Mouse (Mus musculus): ENCODE results near the gene Slc16a10. TPM values are rescaled to one million over a fixed set of nuclear protein-coding genes. Genes with fewer than 3 reads are reported as not detected.
A peak's percentile ranks its signal among the peaks of the same experiment; 100 is the strongest.
"Not testable (repeated sequence)": the region's sequence is repeated elsewhere in the genome, so short reads cannot be mapped to it uniquely, and the experiment has no call there.

Gene Slc16a10
- polyA plus RNA-seq, 1 experiment from 2014 or later, result 3.8 TPM

GRCm38 (mm10) chr10:40026546-40026945 is 115.5 kb downstream of the Slc16a10 start:
- H3K27me3 ChIP-seq (ENCODE audit: control insufficient read depth, insufficient read depth, low read length), result no peaks in the 10 kb centered on the region
- H3K9ac ChIP-seq (ENCODE audit: low read length), result no peak overlapping the region
- H3K9me3 ChIP-seq (ENCODE audit: control insufficient read depth, low read length), result no peaks in the 10 kb centered on the region
- H3K27ac ChIP-seq (ENCODE audit: low read depth, low read length), result no peak overlapping the region
- H3K4me1 ChIP-seq (ENCODE audit: control insufficient read depth, insufficient read depth, low read length), result no peaks in the 10 kb centered on the region
- WGBS, result 95% methylated on average over 5 of the region's 5 CpGs
- no peaks in the 10 kb centered on the region for H3K36me3 ChIP-seq (ENCODE audit: control insufficient read depth, insufficient read depth, low read length)
- ATAC-seq (ENCODE audit: insufficient read depth, low FRiP score, low TSS enrichment) (no peak), DNase-seq (ENCODE audit: low spot score) (no peak)
- H3K4me3 ChIP-seq (ENCODE audit: low read depth, low read length), result no peak overlapping the region
- no peak overlapping the region for H3K4me2 ChIP-seq (ENCODE audit: low read depth)

GRCm38 (mm10) chr10:40025560-40025959 is 116.5 kb downstream of the Slc16a10 start:
- no peak overlapping the region for H3K9ac ChIP-seq (ENCODE audit: low read length)
- H3K4me3 ChIP-seq (ENCODE audit: low read depth, low read length), result peak overlapping the region; percentile 60
- no peaks in the 10 kb centered on the region for H3K36me3 ChIP-seq (ENCODE audit: control insufficient read depth, insufficient read depth, low read length)
- no peak for ATAC-seq (ENCODE audit: insufficient read depth, low FRiP score, low TSS enrichment)
- peak overlapping the region; percentile 93 for H3K4me2 ChIP-seq (ENCODE audit: low read depth)
- no peak for DNase-seq (ENCODE audit: low spot score)
- no peaks in the 10 kb centered on the region for H3K27me3 ChIP-seq (ENCODE audit: control insufficient read depth, insufficient read depth, low read length)
- WGBS, result 76% methylated on average over 8 of the region's 8 CpGs
- H3K4me1 ChIP-seq (ENCODE audit: control insufficient read depth, insufficient read depth, low read length), result no peaks in the 10 kb centered on the region
- H3K27ac ChIP-seq (ENCODE audit: low read depth, low read length), result no peak overlapping the region
- no peaks in the 10 kb centered on the region for H3K9me3 ChIP-seq (ENCODE audit: control insufficient read depth, low read length)

DNA sequence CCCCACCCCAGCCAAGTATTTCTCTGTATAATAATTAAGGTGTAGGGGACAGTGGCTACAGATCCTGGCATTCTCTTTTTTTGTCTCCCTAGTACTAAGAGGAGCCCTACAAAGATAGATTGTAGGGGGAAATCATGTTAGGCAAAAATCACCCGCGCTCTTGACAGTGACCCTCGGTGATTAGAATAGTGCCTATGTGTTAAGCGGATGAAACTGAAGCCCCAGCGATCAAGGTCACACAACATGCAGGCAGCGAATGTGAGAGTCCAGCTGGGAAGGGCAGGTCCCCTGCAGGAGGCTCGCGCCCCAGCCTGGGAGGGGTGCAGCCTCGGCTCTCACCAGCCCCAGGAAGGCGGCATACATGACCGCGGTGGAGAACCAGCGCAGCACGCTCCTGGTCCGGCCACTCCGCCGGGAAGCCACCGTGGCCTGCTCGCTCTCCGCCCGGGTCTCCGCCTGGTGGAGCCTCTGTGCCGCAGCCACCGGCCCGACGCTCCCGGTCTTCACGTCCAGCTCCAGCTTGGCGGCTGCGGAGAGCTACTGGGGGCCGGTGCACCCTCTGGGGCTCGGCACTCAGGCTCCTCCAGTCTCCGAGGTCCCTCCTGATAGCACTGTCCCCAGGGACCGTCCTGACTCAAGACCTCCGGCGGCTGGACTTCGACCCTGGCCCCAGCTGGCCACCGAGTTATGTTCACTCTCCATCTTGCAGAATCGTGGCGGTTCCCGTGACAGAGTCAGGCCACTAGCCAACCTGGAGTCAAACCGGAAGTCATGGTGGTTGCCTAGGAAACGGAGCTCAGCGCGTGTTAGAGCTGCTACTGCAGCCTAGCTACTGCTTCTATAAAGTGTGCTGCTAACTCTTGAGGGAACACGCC is 117.3 kb downstream of the Slc16a10 start, which contains the start of gene Mfsd4b1:
Gene Mfsd4b1, minus strand, starts transcription at position 715 of the 875 bp plus-strand sequence.
- peak within 1 kb of the TSS; percentile 57 for H3K9ac ChIP-seq (ENCODE audit: low read length)
- peak within 1 kb of the TSS; percentile 93 for H3K4me2 ChIP-seq (ENCODE audit: low read depth)
- H3K4me3 ChIP-seq (ENCODE audit: low read depth, low read length), result peak within 1 kb of the TSS; percentile 60
- no peaks in the 10 kb centered on the region for H3K27me3 ChIP-seq (ENCODE audit: control insufficient read depth, insufficient read depth, low read length)
- no peaks in the 10 kb centered on the region for H3K36me3 ChIP-seq (ENCODE audit: control insufficient read depth, insufficient read depth, low read length)
- ATAC-seq (ENCODE audit: insufficient read depth, low FRiP score, low TSS enrichment), result peak; percentile 97
- WGBS, result under 1% methylated on average over 40 of the region's 46 CpGs
- H3K4me1 ChIP-seq (ENCODE audit: control insufficient read depth, insufficient read depth, low read length), result no peaks in the 10 kb centered on the region
- DNase-seq (ENCODE audit: low spot score), result peak; percentile 86
- H3K9me3 ChIP-seq (ENCODE audit: control insufficient read depth, low read length), result no peaks in the 10 kb centered on the region
- H3K27ac ChIP-seq (ENCODE audit: low read depth, low read length), result peak within 1 kb of the TSS; percentile 56; the same call in 1 of the 2 replicates

DNA sequence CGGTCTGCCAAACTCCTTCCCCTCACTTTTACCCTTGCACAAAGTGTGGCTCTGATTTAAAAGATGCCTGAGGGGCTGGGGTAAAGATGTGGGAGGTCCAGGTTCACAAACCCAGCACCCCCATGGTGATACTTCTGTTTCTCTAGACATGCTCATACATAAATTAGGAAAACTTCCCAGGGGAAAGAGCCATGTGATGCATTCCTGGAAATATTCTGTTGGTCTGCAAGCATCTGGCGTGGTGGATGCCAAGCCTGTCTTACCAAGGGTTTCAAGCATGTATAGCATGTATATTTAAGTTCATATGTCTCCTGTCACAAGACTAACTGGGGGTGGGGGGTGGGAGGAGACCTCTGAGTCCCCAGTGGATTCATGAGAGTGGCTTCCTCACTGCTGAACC is 121.7 kb downstream of the Slc16a10 start:
- no peaks in the 10 kb centered on the region for H3K36me3 ChIP-seq (ENCODE audit: control insufficient read depth, insufficient read depth, low read length)
- ATAC-seq (ENCODE audit: insufficient read depth, low FRiP score, low TSS enrichment) (no peak), DNase-seq (ENCODE audit: low spot score) (no peak)
- no peak overlapping the region for H3K4me3 ChIP-seq (ENCODE audit: low read depth, low read length)
- no peaks in the 10 kb centered on the region for H3K4me1 ChIP-seq (ENCODE audit: control insufficient read depth, insufficient read depth, low read length)
- no peak overlapping the region for H3K27ac ChIP-seq (ENCODE audit: low read depth, low read length)
- H3K27me3 ChIP-seq (ENCODE audit: control insufficient read depth, insufficient read depth, low read length), result no peaks in the 10 kb centered on the region
- no peak overlapping the region for H3K4me2 ChIP-seq (ENCODE audit: low read depth)
- WGBS, result 68% methylated on average over 2 of the region's 2 CpGs
- H3K9me3 ChIP-seq (ENCODE audit: control insufficient read depth, low read length), result no peaks in the 10 kb centered on the region
- H3K9ac ChIP-seq (ENCODE audit: low read length), result no peak overlapping the region

- 79% methylated on average over 3 of the region's 3 CpGs for WGBS
- Histone ChIP-seq H3K9ac (ENCODE audit: low read length) (no peak overlapping the region), H3K9me3 (ENCODE audit: control insufficient read depth, low read length) (no peaks in the 10 kb centered on the region), H3K36me3 (ENCODE audit: control insufficient read depth, insufficient read depth, low read length) (no peaks in the 10 kb centered on the region), H3K4me2 (ENCODE audit: low read depth) (no peak overlapping the region), H3K4me1 (ENCODE audit: control insufficient read depth, insufficient read depth, low read length) (no peaks in the 10 kb centered on the region), H3K4me3 (ENCODE audit: low read depth, low read length) (no peak overlapping the region), H3K27me3 (ENCODE audit: control insufficient read depth, insufficient read depth, low read length) (no peaks in the 10 kb centered on the region), H3K27ac (ENCODE audit: low read depth, low read length) (no peak overlapping the region)
- DNase-seq (ENCODE audit: low spot score) (no peak), ATAC-seq (ENCODE audit: insufficient read depth, low FRiP score, low TSS enrichment) (no peak)
These were observed 122.6 kb downstream of the Slc16a10 start for GRCm38 (mm10) chr10:40019492-40019891.

DNA sequence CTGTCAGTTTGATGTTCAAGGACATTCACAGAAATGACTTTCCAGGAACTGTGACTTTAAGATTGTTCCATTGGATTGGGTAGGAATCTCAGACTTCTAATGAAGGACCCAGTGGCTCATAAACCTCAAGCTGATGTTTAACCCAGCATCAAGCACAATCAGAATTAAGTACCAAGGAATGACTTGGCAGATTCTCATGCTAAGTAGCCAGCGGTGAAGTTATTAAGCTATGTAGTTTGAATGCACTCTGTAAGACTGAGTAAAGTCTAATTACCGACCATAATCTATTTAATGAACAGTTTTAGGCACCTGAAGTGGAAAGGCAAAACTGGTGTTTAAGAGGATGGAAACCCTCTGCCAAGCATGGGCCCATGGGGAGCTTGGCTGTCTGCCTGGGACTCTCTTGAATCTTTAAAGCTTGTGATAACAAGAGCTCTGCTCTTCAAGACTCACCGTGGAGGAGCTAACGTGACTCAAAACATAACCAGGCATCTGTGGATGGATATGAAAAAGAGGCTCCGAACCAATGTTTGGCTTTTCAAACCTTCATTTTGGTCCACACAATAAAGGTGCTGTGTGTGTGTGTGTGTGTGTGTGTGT is 123.7 kb downstream of the Slc16a10 start:
- no peaks in the 10 kb centered on the region for H3K4me1 ChIP-seq (ENCODE audit: control insufficient read depth, insufficient read depth, low read length)
- no peaks in the 10 kb centered on the region for H3K36me3 ChIP-seq (ENCODE audit: control insufficient read depth, insufficient read depth, low read length)
- no peak overlapping the region for H3K9ac ChIP-seq (ENCODE audit: low read length)
- DNase-seq (ENCODE audit: low spot score) (no peak), ATAC-seq (ENCODE audit: insufficient read depth, low FRiP score, low TSS enrichment) (no peak)
- no peaks in the 10 kb centered on the region for H3K27me3 ChIP-seq (ENCODE audit: control insufficient read depth, insufficient read depth, low read length)
- 93% methylated on average over 5 of the region's 5 CpGs for WGBS
- H3K4me2 ChIP-seq (ENCODE audit: low read depth), result no peak overlapping the region
- H3K4me3 ChIP-seq (ENCODE audit: low read depth, low read length), result no peak overlapping the region
- H3K9me3 ChIP-seq (ENCODE audit: control insufficient read depth, low read length), result no peaks in the 10 kb centered on the region
- H3K27ac ChIP-seq (ENCODE audit: low read depth, low read length), result no peak overlapping the region

DNA sequence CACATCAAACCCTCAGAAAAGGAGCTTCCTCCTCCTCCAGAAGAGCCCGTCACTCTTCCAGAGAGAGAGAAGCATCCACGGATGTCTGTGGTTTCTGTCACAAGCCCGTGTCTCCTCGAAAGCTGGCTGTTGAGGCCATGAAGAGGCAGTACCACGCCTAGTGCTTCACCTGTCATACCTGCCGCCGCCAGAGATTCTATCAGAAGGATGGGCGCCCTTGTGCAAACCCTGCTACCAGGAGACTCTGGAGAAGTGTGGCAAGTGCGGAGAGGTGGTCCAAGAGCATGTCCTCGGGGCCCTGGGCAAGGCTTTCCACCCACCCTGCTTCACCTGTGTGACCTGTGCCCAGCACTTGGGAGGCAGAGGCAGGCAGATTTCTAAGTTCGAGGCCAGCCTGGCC is 132.5 kb downstream of the Slc16a10 start:
- no peak for ATAC-seq (ENCODE audit: insufficient read depth, low FRiP score, low TSS enrichment)
- no peak overlapping the region for H3K9ac ChIP-seq (ENCODE audit: low read length)
- WGBS, result 87% methylated on average over 11 of the region's 11 CpGs

GRCm38 (mm10) chr10:40008847-40009246 is 133.2 kb downstream of the Slc16a10 start:
- H3K9ac ChIP-seq (ENCODE audit: low read length); H3K4me3 ChIP-seq (ENCODE audit: low read depth, low read length); ATAC-seq (ENCODE audit: insufficient read depth, low FRiP score, low TSS enrichment): not testable (repeated sequence)

More for the DNA sequence above, 132.5 kb downstream of the Slc16a10 start:
- Histone ChIP-seq H3K27me3 (ENCODE audit: control insufficient read depth, insufficient read depth, low read length) (no peaks in the 10 kb centered on the region), H3K27ac (ENCODE audit: low read depth, low read length) (no peak overlapping the region), H3K9me3 (ENCODE audit: control insufficient read depth, low read length) (no peaks in the 10 kb centered on the region), H3K4me1 (ENCODE audit: control insufficient read depth, insufficient read depth, low read length) (no peaks in the 10 kb centered on the region), H3K4me3 (ENCODE audit: low read depth, low read length) (no peak overlapping the region), H3K4me2 (ENCODE audit: low read depth) (no peak overlapping the region), H3K36me3 (ENCODE audit: control insufficient read depth, insufficient read depth, low read length) (no peaks in the 10 kb centered on the region)
- no peak for DNase-seq (ENCODE audit: low spot score)

GRCm38 (mm10) chr10:40007953-40008352 is 134.1 kb downstream of the Slc16a10 start:
- no peaks in the 10 kb centered on the region for H3K36me3 ChIP-seq (ENCODE audit: control insufficient read depth, insufficient read depth, low read length)
- H3K4me1 ChIP-seq (ENCODE audit: control insufficient read depth, insufficient read depth, low read length), result no peaks in the 10 kb centered on the region
- DNase-seq (ENCODE audit: low spot score) (no peak), ATAC-seq (ENCODE audit: insufficient read depth, low FRiP score, low TSS enrichment) (no peak)
- no peak overlapping the region for H3K4me2 ChIP-seq (ENCODE audit: low read depth)
- H3K27me3 ChIP-seq (ENCODE audit: control insufficient read depth, insufficient read depth, low read length), result no peaks in the 10 kb centered on the region
- no peak overlapping the region for H3K9ac ChIP-seq (ENCODE audit: low read length)
- WGBS, result 84% methylated on average over 4 of the region's 4 CpGs
- no peaks in the 10 kb centered on the region for H3K9me3 ChIP-seq (ENCODE audit: control insufficient read depth, low read length)
- no peak overlapping the region for H3K4me3 ChIP-seq (ENCODE audit: low read depth, low read length)
- H3K27ac ChIP-seq (ENCODE audit: low read depth, low read length), result no peak overlapping the region

More at GRCm38 (mm10) chr10:40008847-40009246, 133.2 kb downstream of the Slc16a10 start:
- not testable (repeated sequence) for H3K27ac ChIP-seq (ENCODE audit: low read depth, low read length); H3K4me1 ChIP-seq (ENCODE audit: control insufficient read depth, insufficient read depth, low read length); DNase-seq (ENCODE audit: low spot score); H3K9me3 ChIP-seq (ENCODE audit: control insufficient read depth, low read length); H3K27me3 ChIP-seq (ENCODE audit: control insufficient read depth, insufficient read depth, low read length); H3K4me2 ChIP-seq (ENCODE audit: low read depth); H3K36me3 ChIP-seq (ENCODE audit: control insufficient read depth, insufficient read depth, low read length)
- 84% methylated on average over 4 of the region's 4 CpGs for WGBS

Data from neural tube, embryonic 11.5 days (tissue).